Mouse (Mus musculus) telencephalon, adult 2 months (tissue): ENCODE data around the gene Adssl1.

Experiments used
- DNase-seq: peaks from one replicate; pipeline ENCODE4 v3.0.0-alpha.2; 2011; ENCODE audit warnings: low read depth, low spot score

Gene Adssl1

GRCm38 (mm10) chr12:112621900-112622299, 2.1 kb downstream of the Adssl1 start:
- no peak for DNase-seq

- no peak for DNase-seq
Measured at GRCm38 (mm10) chr12:112623742-112624141, 3.9 kb downstream of the Adssl1 start.

DNA sequence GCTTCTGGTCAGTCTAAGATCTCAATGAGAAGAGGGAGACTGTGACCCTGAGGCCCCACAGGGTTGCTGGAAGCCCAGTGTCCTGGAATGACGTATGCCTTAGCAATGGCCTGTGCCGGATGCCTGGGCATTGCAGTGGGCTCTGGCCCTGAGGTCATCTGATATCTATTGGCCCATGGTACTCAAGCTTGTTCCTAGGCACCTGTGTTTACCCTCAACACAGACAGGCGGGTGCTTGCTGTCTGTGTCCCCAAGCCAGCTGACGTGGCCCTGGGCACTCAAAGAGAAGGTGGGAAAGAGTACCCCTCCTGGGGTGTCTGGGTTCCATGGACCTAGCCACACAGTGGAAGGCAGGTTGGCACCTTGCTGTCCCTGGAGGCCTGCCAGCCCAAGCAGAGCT, 5.9 kb downstream of the Adssl1 start:
- DNase-seq = no peak

- no peak for DNase-seq
Measured at GRCm38 (mm10) chr12:112626455-112626854, 6.6 kb downstream of the Adssl1 start.

DNA sequence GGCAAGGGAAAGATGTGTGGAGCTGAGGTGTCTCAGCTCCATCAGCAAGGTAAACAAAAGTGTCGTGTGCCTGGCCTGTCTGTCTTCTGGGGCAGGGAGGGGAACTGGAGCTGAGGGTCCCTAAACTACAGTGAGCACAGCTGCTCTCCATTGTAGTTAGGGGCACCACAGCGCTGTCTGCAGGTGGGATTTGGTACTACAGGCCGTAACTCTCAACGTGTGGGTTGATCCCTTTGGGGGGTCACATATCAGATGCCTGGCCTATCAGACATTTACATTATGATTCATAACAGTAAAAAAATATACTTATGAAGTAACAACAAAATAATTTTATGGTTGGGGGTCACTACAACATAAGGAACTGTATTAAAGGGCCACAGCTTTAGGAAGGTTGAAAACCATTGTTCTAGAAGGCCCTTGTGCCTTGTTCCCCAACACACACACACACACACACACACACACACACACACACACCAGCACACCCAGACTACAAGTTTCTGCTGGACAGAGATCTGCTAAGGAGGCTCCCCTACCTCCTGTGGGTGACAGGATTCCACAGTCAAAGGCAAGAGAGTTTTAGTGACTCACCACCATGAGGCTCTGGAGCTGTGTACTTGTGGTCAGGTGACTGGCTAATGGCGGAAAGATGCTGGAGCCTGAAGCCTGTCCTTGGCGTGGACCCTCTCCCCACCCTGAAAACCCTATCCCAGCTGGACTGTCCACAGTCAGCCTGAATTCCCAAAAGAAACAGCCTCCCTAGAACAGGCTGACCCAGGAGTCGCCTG, 7.4 kb downstream of the Adssl1 start:
- DNase-seq = no peak

GRCm38 (mm10) chr12:112628197-112628596, 8.4 kb downstream of the Adssl1 start:
- no peak for DNase-seq

DNA sequence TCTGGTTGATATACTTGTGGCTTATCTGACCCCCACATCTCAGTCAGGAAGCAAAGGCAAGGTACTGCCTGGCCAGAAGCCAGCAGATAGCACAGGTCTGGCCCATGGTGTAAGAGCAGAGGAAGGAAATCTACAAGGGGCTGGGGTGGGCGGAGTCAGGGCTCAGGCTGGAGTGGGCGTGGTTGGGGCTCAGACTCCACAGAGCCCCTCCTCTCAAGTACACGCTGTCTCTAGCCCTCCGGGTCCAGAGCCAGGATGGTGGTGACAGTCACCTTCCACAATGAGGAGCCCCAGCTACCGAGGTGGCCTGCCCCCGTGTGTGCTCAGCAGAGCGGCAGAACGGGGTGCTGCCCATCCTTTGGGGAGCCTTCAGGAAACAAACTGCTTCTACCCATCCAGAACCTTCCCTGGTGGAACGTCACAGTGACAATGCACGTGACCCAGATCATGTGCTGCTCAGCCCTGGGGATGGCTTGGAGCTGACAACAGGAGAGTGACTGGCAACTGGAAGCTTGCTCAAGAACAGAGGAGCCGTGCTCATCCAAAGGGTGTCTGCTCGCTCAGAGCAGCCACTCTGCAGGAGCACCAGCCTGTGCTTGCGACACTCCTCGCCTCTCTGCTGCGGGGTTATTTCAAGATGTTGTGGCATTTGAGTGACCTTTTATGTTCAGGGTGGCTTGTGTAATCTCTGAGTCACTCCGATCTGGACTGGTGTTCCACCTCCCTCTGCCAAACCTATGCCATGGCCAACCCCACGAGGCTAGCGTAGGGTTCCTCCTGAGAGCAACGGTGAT, 9.3 kb downstream of the Adssl1 start:
- DNase-seq = no peak

GRCm38 (mm10) chr12:112630029-112630428, 10.2 kb downstream of the Adssl1 start:
- no peak for DNase-seq

DNA sequence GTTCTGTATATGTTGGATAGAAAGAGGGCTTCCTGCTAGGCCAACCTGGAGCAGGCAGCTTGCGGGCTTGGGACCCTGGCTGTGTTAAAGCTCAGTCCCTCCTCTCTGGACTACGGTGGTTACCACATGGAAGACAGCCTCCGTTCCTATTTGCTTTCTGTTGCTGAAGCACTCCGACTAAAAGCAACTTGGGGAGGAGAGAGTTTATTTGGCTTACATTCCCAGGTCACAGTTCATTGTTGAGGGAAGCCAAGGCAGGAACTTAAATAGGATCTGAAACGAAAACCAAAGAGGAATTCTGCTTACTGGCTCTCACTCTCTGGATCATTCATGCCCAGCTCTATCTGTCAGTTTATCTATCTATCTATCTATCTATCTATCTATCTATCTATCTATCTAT, 11.0 kb downstream of the Adssl1 start:
- DNase-seq = no peak

- no peak for DNase-seq
Measured at GRCm38 (mm10) chr12:112631472-112631871, 11.6 kb downstream of the Adssl1 start.

DNA sequence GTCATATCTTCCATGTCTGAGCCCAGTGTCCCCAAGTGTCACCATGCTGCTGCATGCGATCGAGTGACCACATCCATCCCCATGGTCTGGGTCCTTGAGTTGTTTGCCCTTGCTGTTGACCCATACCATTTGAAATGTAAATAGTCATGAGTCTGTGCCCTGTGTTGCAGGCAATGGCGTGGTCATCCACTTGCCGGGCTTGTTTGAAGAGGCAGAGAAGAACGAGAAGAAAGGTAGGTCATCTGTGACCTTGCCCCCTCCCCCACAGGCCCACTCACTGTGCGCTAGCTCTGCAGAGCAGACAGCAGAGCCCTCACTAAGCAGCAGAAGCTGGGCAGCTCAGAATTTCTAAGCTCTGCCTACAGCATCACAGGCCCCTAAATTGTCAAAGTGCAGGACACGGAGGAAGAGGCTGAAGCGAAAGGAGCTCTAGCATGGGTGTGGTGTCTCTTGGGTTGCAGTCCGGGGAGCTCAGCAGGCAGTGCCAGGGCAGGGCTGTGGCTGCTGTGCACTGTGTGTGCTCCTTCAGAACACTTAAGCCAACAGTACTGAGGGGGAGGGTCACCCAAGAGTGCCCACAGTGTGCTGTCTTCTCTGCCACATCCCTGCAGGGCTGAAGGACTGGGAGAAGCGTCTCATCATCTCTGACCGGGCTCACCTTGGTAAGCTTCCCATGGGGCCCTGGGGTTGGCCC, 12.4 kb downstream of the Adssl1 start:
- DNase-seq = no peak

- DNase-seq = no peak
Measured at GRCm38 (mm10) chr12:112632907-112633306, 13.1 kb downstream of the Adssl1 start.

GRCm38 (mm10) chr12:112633686-112634085, 13.8 kb downstream of the Adssl1 start:
- no peak for DNase-seq

DNA sequence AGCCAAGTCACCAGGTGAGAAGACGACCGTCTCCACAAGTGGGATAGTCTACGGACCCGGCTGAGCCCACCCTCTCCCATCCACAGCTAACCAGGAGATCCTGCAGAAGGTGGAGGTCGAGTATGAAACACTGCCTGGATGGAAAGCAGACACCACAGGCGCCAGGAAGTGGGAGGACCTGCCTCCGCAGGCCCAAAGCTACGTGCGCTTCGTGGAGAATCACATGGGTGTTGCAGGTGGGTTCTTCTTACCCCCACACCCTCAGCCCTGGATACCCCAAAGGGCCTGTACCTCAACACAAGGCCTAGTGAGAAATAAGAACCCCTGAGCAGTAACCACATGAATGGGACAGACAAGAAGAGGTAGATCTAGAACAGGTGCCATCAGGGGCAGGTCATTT, 19.7 kb downstream of the Adssl1 start:
- DNase-seq = no peak

- no peak for DNase-seq
Measured at GRCm38 (mm10) chr12:112643126-112643525, 23.3 kb downstream of the Adssl1 start.

GRCm38 (mm10) chr12:112644180-112644854, 24.5 kb downstream of the Adssl1 start, which contains the start of gene Siva1:
TSS of gene Siva1 (plus strand) at chr12:112644679.
- DNase-seq = peak; percentile 97

DNA sequence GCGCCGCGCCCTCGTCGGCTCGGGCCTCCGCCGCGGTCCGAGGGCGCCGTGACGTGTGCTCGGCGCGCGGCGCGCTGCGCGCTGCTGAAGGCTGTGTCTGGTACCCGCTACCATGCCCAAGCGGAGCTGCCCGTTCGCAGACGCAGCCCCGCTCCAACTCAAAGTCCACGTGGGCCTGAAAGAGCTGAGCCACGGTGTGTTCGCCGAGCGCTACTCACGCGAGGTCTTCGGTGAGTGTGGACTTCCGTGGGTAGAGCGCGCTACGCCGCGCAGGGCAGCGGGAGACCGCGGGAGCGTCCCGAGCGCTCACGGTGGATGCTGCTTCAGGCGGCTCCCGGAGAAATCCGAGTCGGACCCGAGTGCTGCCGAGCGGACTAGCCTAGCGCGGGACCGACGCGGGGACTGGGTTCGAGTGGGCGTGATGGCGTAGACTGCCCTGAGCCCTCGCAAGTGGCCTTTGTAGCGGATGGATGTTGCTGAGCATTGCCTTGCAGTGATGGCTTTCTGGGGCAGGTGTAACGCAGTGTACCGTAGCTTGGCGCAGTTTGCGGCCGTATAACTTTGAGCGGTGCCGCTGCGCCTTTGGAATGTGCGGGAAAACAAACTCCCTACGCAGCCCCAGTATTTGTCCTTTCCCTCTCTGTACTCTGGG, 25.1 kb downstream of the Adssl1 start:
- DNase-seq = no peak

- no peak for DNase-seq
Measured at GRCm38 (mm10) chr12:112646139-112646538, 26.3 kb downstream of the Adssl1 start.

DNA sequence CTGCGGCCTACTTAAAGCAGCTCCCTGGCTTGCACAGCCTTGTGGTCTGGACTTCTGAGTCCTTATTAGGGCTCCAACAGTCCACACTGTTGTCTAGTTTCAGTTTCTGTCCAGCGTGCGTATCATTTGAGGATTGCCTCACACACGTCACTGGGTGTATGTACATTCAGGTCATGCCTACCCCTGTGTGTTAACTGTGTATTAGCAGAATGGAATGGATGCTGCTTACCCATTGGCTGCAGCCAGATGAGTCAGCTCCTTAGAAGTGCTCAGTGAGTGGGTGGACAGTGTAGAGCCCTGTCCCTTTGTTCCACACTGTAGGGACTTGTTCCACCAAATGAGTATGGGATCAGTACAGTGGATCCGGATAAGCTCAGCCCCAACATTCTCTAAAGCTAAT, 28.2 kb downstream of the Adssl1 start:
- no peak for DNase-seq

GRCm38 (mm10) chr12:112651778-112652439, 32.1 kb downstream of the Adssl1 start:
- DNase-seq = no peak
